ENCODE assay signal across 9 mouse cellular contexts in the genomic region with DNA sequence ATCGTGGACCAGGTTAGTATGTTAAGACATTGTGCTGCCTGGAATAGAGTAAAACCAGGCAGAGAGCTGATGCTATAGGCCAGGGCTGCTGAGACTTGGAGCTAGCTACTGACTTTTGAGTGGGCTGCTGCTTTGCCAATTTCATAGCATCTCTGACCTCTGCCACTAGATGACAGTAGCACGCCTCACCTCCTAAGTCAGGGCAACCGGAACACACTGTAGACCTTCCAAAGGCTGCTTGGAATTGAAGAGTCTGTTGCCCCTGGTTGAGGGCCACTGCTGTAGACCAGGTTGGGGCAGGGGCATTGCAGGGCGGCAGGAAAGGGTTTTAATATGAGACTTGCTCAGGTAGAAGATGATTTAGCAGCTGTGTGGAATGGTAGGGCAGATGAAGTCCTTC. TPM values are rescaled to one million over a fixed set of nuclear protein-coding genes. Genes with fewer than 3 reads are reported as not detected.
A peak's percentile ranks its signal among the peaks of the same experiment; 100 is the strongest.
DNase-seq lines count a peak whose midpoint lies in the region; ATAC-seq lines count a peak whose summit lies in the region.
"Had no signal": no experiment of that assay in that cellular context is flagged by ENCODE, and none has a peak within 500 bp of the region (broad histone marks: within the 10 kb centered on the region; RNA-seq: fewer than 3 reads in every experiment).

No protein-coding gene starts in this region.

- WGBS in kidney, embryonic 16.5 days, result 83% methylated on average over 4 of the region's 4 CpGs
- 84% methylated on average over 4 of the region's 4 CpGs for WGBS in neural tube, embryonic 15.5 days

- H3K9me3 ChIP-seq in kidney, embryonic 16.5 days (ENCODE audit: low read length), result 0 out of 2 replicates have a peak, but pooled peaks cover 3% of the 10 kb centered on the region
- H3K9me3 ChIP-seq in neural tube, embryonic 15.5 days (replicated peaks), result no peaks in the 10 kb centered on the region
- H3K9me3 ChIP-seq: megakaryocyte, embryonic 14.5 days had no signal

- H3K4me3 ChIP-seq in kidney, embryonic 16.5 days (ENCODE audit: low read length), result no peak overlapping the region
- no peak overlapping the region for H3K4me3 ChIP-seq in neural tube, embryonic 15.5 days (replicated peaks)
- H3K4me3 ChIP-seq: megakaryocyte, embryonic 14.5 days had no signal

- H3K27ac ChIP-seq in kidney, embryonic 16.5 days (ENCODE audit: low read length), result no peak overlapping the region
- no peak overlapping the region for H3K27ac ChIP-seq in neural tube, embryonic 15.5 days (replicated peaks)

- no peak overlapping the region for H3K9ac ChIP-seq in kidney, embryonic 16.5 days (replicated peaks; ENCODE audit: low read length)
- no peak overlapping the region for H3K9ac ChIP-seq in neural tube, embryonic 15.5 days (replicated peaks)

- no peak for ATAC-seq in kidney, embryonic 16.5 days (ENCODE audit: low FRiP score, low TSS enrichment)
- 0 out of 2 replicates have a peak, but pooled peaks have one; percentile 32 for ATAC-seq in common myeloid progenitor, adult 5-6 weeks (replicated peaks; ENCODE audit: low read depth, poor library complexity, severe bottlenecking)
- ATAC-seq in neural tube, embryonic 15.5 days (ENCODE audit: low FRiP score), result 0 out of 2 replicates have a peak, but pooled peaks have one; percentile 53
- ATAC-seq in monocyte, adult 5-6 weeks (replicated peaks; ENCODE audit: insufficient number of reproducible peaks, low FRiP score, low TSS enrichment, poor library complexity, severe bottlenecking), result no peak

- no peak overlapping the region for H3K4me2 ChIP-seq in kidney, embryonic 16.5 days (replicated peaks; ENCODE audit: low read depth, low read length)
- no peak overlapping the region for H3K4me2 ChIP-seq in neural tube, embryonic 15.5 days

- no peaks in the 10 kb centered on the region for H3K4me1 ChIP-seq in kidney, embryonic 16.5 days (ENCODE audit: insufficient read depth, low read length)
- no peaks in the 10 kb centered on the region for H3K4me1 ChIP-seq in neural tube, embryonic 15.5 days

- H3K36me3 ChIP-seq in kidney, embryonic 16.5 days (ENCODE audit: insufficient read depth, low read length), result peaks cover 48% of the 10 kb centered on the region
- H3K36me3 ChIP-seq in neural tube, embryonic 15.5 days, result peaks cover 42% of the 10 kb centered on the region

- no peaks in the 10 kb centered on the region for H3K27me3 ChIP-seq in kidney, embryonic 16.5 days (ENCODE audit: insufficient read depth, low read length)
- no peaks in the 10 kb centered on the region for H3K27me3 ChIP-seq in neural tube, embryonic 15.5 days (replicated peaks)
- H3K27me3 ChIP-seq: megakaryocyte, embryonic 14.5 days had no signal

- DNase-seq in adrenal gland, adult 2 months, result peak; percentile 19
- no peak for DNase-seq in adrenal gland, adult 8-10 months
- DNase-seq in kidney, postnatal 25 days, result peak; percentile 20
- DNase-seq in right cerebral cortex, postnatal 14 days, result no peak

RNA-seq across cellular contexts. Expression of gene Prep, which starts 47.5 kb away (rescaled TPM):
- total RNA-seq in adrenal gland, adult 2 months (2021), result 10 to 100 TPM; 19.2 to 22.4 TPM
- polyA plus RNA-seq in adrenal gland, adult 2 months (2012; rRNA removed), result 13.2 and 14.2 TPM in 2 replicates
- total RNA-seq in adrenal gland, adult 8-10 months (2022), result 10 to 100 TPM; 16.5 to 27.6 (median 19.4) TPM
- 26.6 and 26.7 TPM in 2 replicates for polyA plus RNA-seq in kidney, embryonic 16.5 days (2015; fragmentation: Nextera tagmentation; extraction: Ambion mirVana)
- 14.4 and 15.0 TPM in 2 replicates for total RNA-seq in common myeloid progenitor, adult 5-6 weeks (2017)
- polyA plus RNA-seq in neural tube, embryonic 15.5 days (2015; fragmentation: Nextera tagmentation; extraction: Ambion mirVana), result 24.1 and 26.1 TPM in 2 replicates
- total RNA-seq in monocyte, adult 5-6 weeks (2017), result 6.9 to 8.3 TPM (median 8.2 TPM) in 3 replicates

Comparison
In these comparisons a context has a peak if more than half of its experiments do, and no peak if none do; other contexts are left out.
1. DNase-seq: peak in adrenal gland, adult 2 months (single experiment) and kidney, postnatal 25 days (2 of 2); none in adrenal gland, adult 8-10 months (single experiment) and right cerebral cortex, postnatal 14 days (single experiment).
2. ATAC-seq: peak in common myeloid progenitor, adult 5-6 weeks (single experiment) and neural tube, embryonic 15.5 days (single experiment); none in kidney, embryonic 16.5 days (single experiment) and monocyte, adult 5-6 weeks (single experiment).